7 mouse cellular contexts compared by ENCODE assay signal in the genomic region with DNA sequence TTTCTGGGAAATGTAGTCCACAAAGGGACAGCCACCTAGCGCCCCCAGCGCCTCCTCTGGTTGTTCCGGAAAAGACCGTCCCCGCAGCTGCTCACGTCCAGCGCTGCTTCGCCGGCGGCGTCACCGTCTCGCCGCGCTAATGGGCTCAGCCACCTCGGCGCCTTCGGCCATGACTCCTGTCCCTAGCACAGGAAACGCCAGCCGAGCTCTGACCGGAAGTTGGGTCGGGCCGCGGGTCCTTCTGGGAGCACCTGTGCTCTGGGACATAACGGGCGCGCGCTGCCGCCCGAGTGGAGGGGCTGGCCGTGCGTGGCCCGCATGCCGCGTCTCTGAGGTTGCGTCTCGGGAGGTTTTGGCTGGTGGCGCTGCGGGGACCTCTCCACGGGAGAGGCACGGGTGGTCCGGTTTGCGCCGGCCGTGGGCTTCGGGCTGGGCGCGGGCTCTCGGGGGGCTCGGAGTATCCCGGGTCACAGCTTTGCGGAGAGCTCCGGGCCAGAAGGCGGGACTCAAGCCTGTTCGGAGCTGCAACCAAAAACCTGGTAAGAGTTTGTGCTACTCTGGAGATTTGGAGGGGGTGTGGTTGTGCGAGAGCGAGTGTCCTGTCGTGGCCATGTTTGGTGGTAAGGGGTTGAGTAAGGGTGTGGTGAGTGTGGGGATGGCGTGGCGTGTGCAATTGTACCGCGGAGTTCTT. TPM values are rescaled to one million over a fixed set of nuclear protein-coding genes. Genes with fewer than 3 reads are reported as not detected.
A peak's percentile ranks its signal among the peaks of the same experiment; 100 is the strongest.
DNase-seq lines count a peak whose midpoint lies in the region; ATAC-seq lines count a peak whose summit lies in the region.

A gene (plus strand): TSS at position 266 of the 691 bp plus-strand sequence.

- H3K4me3 ChIP-seq in embryonic facial prominence, embryonic 10.5 days, result peak within 1 kb of the TSS; percentile 92
- H3K4me3 ChIP-seq in limb, embryonic 10.5 days, result peak within 1 kb of the TSS; percentile 80
- peak within 1 kb of the TSS; percentile 92 for H3K4me3 ChIP-seq in midbrain, embryonic 13.5 days (replicated peaks)

- peaks cover 33% of the 10 kb centered on the region for H3K36me3 ChIP-seq in embryonic facial prominence, embryonic 10.5 days (replicated peaks)
- peaks cover 35% of the 10 kb centered on the region for H3K36me3 ChIP-seq in limb, embryonic 10.5 days
- H3K36me3 ChIP-seq in midbrain, embryonic 13.5 days, result peaks cover 23% of the 10 kb centered on the region

- H3K9ac ChIP-seq in midbrain, embryonic 13.5 days (replicated peaks), result peak within 1 kb of the TSS; percentile 91

- H3K27ac ChIP-seq in embryonic facial prominence, embryonic 10.5 days (replicated peaks), result peak within 1 kb of the TSS; percentile 96
- H3K27ac ChIP-seq in limb, embryonic 10.5 days, result peak within 1 kb of the TSS; percentile 95
- peak within 1 kb of the TSS; percentile 92 for H3K27ac ChIP-seq in midbrain, embryonic 13.5 days

- H3K4me2 ChIP-seq in midbrain, embryonic 13.5 days (replicated peaks), result peak within 1 kb of the TSS; percentile 69

- ATAC-seq in granulocyte monocyte progenitor cell, adult 5-6 weeks (replicated peaks; ENCODE audit: poor library complexity, severe bottlenecking), result peak; percentile 91
- peak; percentile 99 for ATAC-seq in midbrain, embryonic 13.5 days

- peak; percentile 95 for DNase-seq in adrenal gland, postnatal 10 days
- peak; percentile 97 for DNase-seq in embryonic facial prominence, embryonic 10.5 days (ENCODE audit: low spot score)
- DNase-seq in kidney, adult 11 months, result peak; percentile 96
- peak; percentile 97 for DNase-seq in limb, embryonic 10.5 days (ENCODE audit: low spot score)
- DNase-seq in spleen, adult 12 weeks (ENCODE audit: low spot score), result peak; percentile 77

- WGBS in embryonic facial prominence, embryonic 10.5 days, result under 1% methylated on average over 62 of the region's 62 CpGs
- WGBS in limb, embryonic 10.5 days, result under 1% methylated on average over 62 of the region's 62 CpGs
- WGBS in midbrain, embryonic 13.5 days, result under 1% methylated on average over 62 of the region's 62 CpGs

- H3K27me3 ChIP-seq in embryonic facial prominence, embryonic 10.5 days (replicated peaks; ENCODE audit: low read depth, poor library complexity, severe bottlenecking), result no peaks in the 10 kb centered on the region
- H3K27me3 ChIP-seq in limb, embryonic 10.5 days (ENCODE audit: low read depth, poor library complexity, severe bottlenecking), result no peaks in the 10 kb centered on the region
- H3K27me3 ChIP-seq in midbrain, embryonic 13.5 days, result no peaks in the 10 kb centered on the region

- H3K4me1 ChIP-seq in embryonic facial prominence, embryonic 10.5 days, result peaks cover 27% of the 10 kb centered on the region
- peaks cover 20% of the 10 kb centered on the region for H3K4me1 ChIP-seq in limb, embryonic 10.5 days
- H3K4me1 ChIP-seq in midbrain, embryonic 13.5 days (replicated peaks), result peaks cover 29% of the 10 kb centered on the region

- 0 out of 2 replicates have a peak, but pooled peaks cover 2% of the 10 kb centered on the region for H3K9me3 ChIP-seq in embryonic facial prominence, embryonic 10.5 days
- no peaks in the 10 kb centered on the region for H3K9me3 ChIP-seq in limb, embryonic 10.5 days (replicated peaks)
- no peaks in the 10 kb centered on the region for H3K9me3 ChIP-seq in midbrain, embryonic 13.5 days

RNA-seq across cellular contexts. Expression of the gene that starts here (rescaled TPM):
- total RNA-seq in adrenal gland, postnatal 10 days (2021), result 10 to 100 TPM; 17.0 to 19.8 TPM
- 30.4 and 34.3 TPM in 2 replicates for polyA plus RNA-seq in embryonic facial prominence, embryonic 10.5 days (2016; fragmentation: Nextera tagmentation; extraction: Ambion mirVana)
- total RNA-seq in granulocyte monocyte progenitor cell, adult 5-6 weeks (2014; fragmentation: Nextera tagmentation), result 16.5 and 22.3 TPM in 2 replicates
- 50.3 and 51.3 TPM in 2 replicates for total RNA-seq in granulocyte monocyte progenitor cell, adult 5-6 weeks (2017)
- 35.6 and 37.3 TPM in 2 replicates for polyA plus RNA-seq in limb, embryonic 10.5 days (2016; fragmentation: Nextera tagmentation; extraction: Ambion mirVana)
- 6.8 and 7.7 TPM in 2 replicates for polyA plus RNA-seq in midbrain, embryonic 13.5 days (2015; fragmentation: Nextera tagmentation; extraction: Ambion mirVana)

Comparison
In these comparisons a context has a peak if more than half of its experiments do, and no peak if none do; other contexts are left out.
1. Peak in every context shown above with its lines: DNase-seq, ATAC-seq, H3K4me3 ChIP-seq and H3K27ac ChIP-seq.